Mouse (Mus musculus) hindbrain, embryonic 13.5 days (tissue): ENCODE data around the gene Bphl. TPM values are rescaled to one million over a fixed set of nuclear protein-coding genes. Genes with fewer than 3 reads are reported as not detected.

ENCODE experiments used
- ATAC-seq: fragments of 200-750 bp; cut with Nextera tagmentation; 2 replicates; pipeline ENCODE4 v1.8.0; 2017; ENCODE audit warnings: moderate TSS enrichment; ENCODE audit not compliant: low FRiP score
- H3K27ac ChIP-seq: fragments of 300-500 bp; sonication (generic); 2 replicates; pipeline ENCODE4 v1.5.1; 2015; ENCODE audit warnings: inconsistent platforms, mild to moderate bottlenecking, moderate library complexity
- H3K27me3 ChIP-seq: fragments of 300-500 bp; sonication (generic); 2 replicates; pipeline ENCODE4 v1.6.1; 2015; ENCODE audit warnings: mild to moderate bottlenecking, inconsistent platforms
- H3K36me3 ChIP-seq: fragments of 300-500 bp; sonication (generic); 2 replicates; pipeline ENCODE4 v1.6.1; 2015; ENCODE audit warnings: mild to moderate bottlenecking, inconsistent platforms
- H3K4me1 ChIP-seq: fragments of 300-500 bp; sonication (generic); replicated peaks from 2 replicates; pipeline ENCODE4 v1.6.1; 2015; ENCODE audit warnings: inconsistent platforms
- H3K4me2 ChIP-seq: fragments of 300-500 bp; sonication (generic); 2 replicates; pipeline ENCODE4 v1.6.1; 2015; ENCODE audit warnings: inconsistent platforms, mild to moderate bottlenecking, moderate library complexity
- H3K4me3 ChIP-seq: fragments of 300-500 bp; sonication (generic); 2 replicates; pipeline ENCODE4 v1.5.1; 2015; ENCODE audit warnings: mild to moderate bottlenecking, inconsistent platforms
- H3K9ac ChIP-seq: fragments of 300-500 bp; sonication (generic); 2 replicates; pipeline ENCODE4 v1.6.1; 2015; ENCODE audit warnings: mild to moderate bottlenecking, inconsistent platforms
- H3K9me3 ChIP-seq: fragments of 300-500 bp; sonication (generic); 2 replicates; pipeline ENCODE4 v1.6.1; 2016; ENCODE audit warnings: inconsistent platforms
- WGBS: fragments of 180-500 bp; shearing (Covaris S2); methylation state at CpG from one replicate; pipeline ENCODE4 v1.1.7; 2015; 5-methylcytosine and 5-hydroxymethylcytosine counted together
- polyA plus RNA-seq: library from polyadenylated mRNA; unstranded; fragments of >200 nt; fragmentation: Nextera tagmentation; extraction: Ambion mirVana; gene quantifications from 2 replicates; pipeline ENCODE4 v1.2.1, GENCODE M21; 2015

The Bphl gene
- polyA plus RNA-seq, 1 experiment from 2014 or later: 39.8 TPM

DNA sequence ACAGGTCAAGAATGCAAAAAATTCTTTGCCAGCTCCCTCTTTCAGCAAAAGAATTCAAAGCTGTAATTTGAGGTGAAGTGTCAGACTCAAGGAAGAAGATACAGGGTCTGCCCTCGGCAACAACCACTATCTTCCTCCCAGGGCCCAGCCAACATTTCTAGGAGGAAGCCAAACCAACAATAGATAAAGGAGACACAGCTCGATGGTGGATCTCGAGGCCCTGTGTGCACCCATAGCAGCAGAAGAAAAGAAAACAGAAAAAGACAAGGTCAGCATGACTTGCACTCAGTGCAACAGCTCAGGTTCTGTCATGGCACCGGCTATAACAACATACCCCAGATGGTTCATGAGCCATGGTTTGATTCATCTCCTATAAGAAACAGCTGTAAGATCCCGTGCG lies 79.1 kb downstream of the Bphl start:
- no peak overlapping the region for H3K4me3 ChIP-seq
- no peaks in the 10 kb centered on the region for H3K9me3 ChIP-seq
- no peak overlapping the region for H3K4me2 ChIP-seq
- ATAC-seq: no peak
- H3K27ac ChIP-seq: no peak overlapping the region
- no peak overlapping the region for H3K9ac ChIP-seq
- no peaks in the 10 kb centered on the region for H3K27me3 ChIP-seq
- WGBS: 81% methylated on average over 6 of the region's 6 CpGs
- H3K36me3 ChIP-seq: no peaks in the 10 kb centered on the region; the same call in 1 of the 2 replicates
- H3K4me1 ChIP-seq: peaks cover 4% of the 10 kb centered on the region; the same call in 1 of the 2 replicates

GRCm38 (mm10) chr13:34118816-34119215 lies 81.4 kb downstream of the Bphl start:
- Histone ChIP-seq H3K27ac (no peak overlapping the region; the same call in 1 of the 2 replicates), H3K4me1 (peaks cover 20% of the 10 kb centered on the region), H3K9me3 (no peaks in the 10 kb centered on the region), H3K9ac (no peak overlapping the region), H3K4me2 (no peak overlapping the region), H3K27me3 (no peaks in the 10 kb centered on the region), H3K4me3 (no peak overlapping the region), H3K36me3 (peaks cover 5% of the 10 kb centered on the region)
- 78% methylated on average over 4 of the region's 4 CpGs for WGBS
- ATAC-seq: no peak

GRCm38 (mm10) chr13:34119406-34119805 lies 82.0 kb downstream of the Bphl start:
- Histone ChIP-seq H3K36me3 (peaks cover 9% of the 10 kb centered on the region), H3K4me2 (no peak overlapping the region), H3K27me3 (no peaks in the 10 kb centered on the region), H3K27ac (no peak overlapping the region), H3K9me3 (no peaks in the 10 kb centered on the region), H3K9ac (no peak overlapping the region), H3K4me3 (no peak overlapping the region), H3K4me1 (peaks cover 26% of the 10 kb centered on the region)
- ATAC-seq: no peak
- 81% methylated on average over 4 of the region's 4 CpGs for WGBS

DNA sequence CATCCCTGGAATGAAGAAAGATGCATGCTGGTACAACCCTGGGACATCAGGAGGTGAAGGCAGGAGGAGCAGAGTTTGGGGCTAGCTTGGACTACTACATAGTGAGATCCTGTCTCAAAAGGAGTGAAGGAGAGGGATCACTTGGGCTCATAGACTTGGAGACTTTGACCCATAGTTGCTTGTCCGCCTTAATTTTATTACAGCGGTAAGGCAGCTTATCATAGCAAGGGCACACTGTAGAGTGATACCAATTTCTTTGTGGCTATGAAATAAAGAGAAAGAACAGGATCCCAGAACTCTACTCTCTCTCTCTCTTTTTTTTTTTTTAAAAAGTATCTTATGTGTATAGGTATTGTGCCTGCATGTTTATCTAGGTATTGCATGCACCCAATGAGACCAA lies 83.1 kb downstream of the Bphl start:
- no peaks in the 10 kb centered on the region for H3K27me3 ChIP-seq

More for the DNA sequence above, 83.1 kb downstream of the Bphl start:
- 95% methylated on average over 2 of the region's 2 CpGs for WGBS
- ATAC-seq: no peak
- H3K36me3 ChIP-seq: peaks cover 18% of the 10 kb centered on the region
- no peak overlapping the region for H3K4me2 ChIP-seq
- H3K4me1 ChIP-seq: peaks cover 37% of the 10 kb centered on the region
- H3K4me3 ChIP-seq: no peak overlapping the region
- H3K27ac ChIP-seq: no peak overlapping the region
- no peaks in the 10 kb centered on the region for H3K9me3 ChIP-seq
- H3K9ac ChIP-seq: no peak overlapping the region

Other genes starting within 250 kb of the Bphl start
- gene Serpinb6e, start 194.2 kb upstream of the Bphl start, polyA plus RNA-seq: 0.19 TPM in 1 of 2 replicates, not detected in the other
- gene Serpinb6c, start 131.9 kb upstream of the Bphl start, polyA plus RNA-seq: 0.21 and 0.25 TPM in 2 replicates
- gene Nqo2, start 72.9 kb upstream of the Bphl start, polyA plus RNA-seq: 9.0 and 10.3 TPM in 2 replicates
- 6.1 and 6.6 TPM in 2 replicates for gene Ripk1, start 35.2 kb upstream of the Bphl start, polyA plus RNA-seq
- 37.4 and 38.7 TPM in 2 replicates for gene Serpinb6a, start 34.8 kb upstream of the Bphl start, polyA plus RNA-seq
- gene Tubb2a, start 40.4 kb downstream of the Bphl start, polyA plus RNA-seq: 1,972 and 2,142 TPM in 2 replicates
- gene Tubb2b, start 92.9 kb downstream of the Bphl start, polyA plus RNA-seq: 795 and 852 TPM in 2 replicates
- 87.0 and 94.4 TPM in 2 replicates for gene Psmg4, start 125.4 kb downstream of the Bphl start, polyA plus RNA-seq